Mouse (Mus musculus) frontal cortex, postnatal 36 days (tissue): ENCODE measurements around the gene Stx5a.

Experiments used
- DNase-seq, 2 experiments: peaks; one replicate each; pipeline ENCODE4 v3.0.0; 2022; ENCODE audit warnings: low spot score in 2 of 2

The Stx5a gene

GRCm38 (mm10) chr19:8798264-8798946, 57.2 kb downstream of the Stx5a start, which contains the start of gene Polr2g:
Gene Polr2g, minus strand, starts transcription at chr19:8798577.
- DNase-seq, result peak; percentile 82 to 91

DNA sequence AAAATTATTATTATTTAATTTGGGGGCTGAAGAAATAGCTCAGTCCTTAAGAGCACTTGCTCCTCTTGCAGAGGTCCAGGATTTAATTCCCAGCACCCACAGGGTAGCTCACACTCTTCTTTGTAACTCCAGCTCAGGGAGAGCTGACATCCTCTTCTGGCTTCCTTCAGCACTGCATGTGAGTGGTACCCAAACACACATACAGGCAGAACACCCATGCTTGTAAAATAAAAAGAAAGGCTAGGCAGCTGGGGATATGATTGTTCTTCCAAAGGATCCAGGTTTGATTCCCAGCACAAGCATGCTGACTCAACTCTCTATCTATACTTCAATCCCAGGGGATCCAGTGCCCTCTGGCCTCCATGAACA, 57.7 kb downstream of the Stx5a start:
- no peak for DNase-seq

- DNase-seq, result peak; percentile 96 to 97
These were observed 61.1 kb downstream of the Stx5a start, which contains the start of gene Zbtb3 for GRCm38 (mm10) chr19:8802130-8802821. Gene Zbtb3, plus strand, starts transcription at chr19:8802555.

DNA sequence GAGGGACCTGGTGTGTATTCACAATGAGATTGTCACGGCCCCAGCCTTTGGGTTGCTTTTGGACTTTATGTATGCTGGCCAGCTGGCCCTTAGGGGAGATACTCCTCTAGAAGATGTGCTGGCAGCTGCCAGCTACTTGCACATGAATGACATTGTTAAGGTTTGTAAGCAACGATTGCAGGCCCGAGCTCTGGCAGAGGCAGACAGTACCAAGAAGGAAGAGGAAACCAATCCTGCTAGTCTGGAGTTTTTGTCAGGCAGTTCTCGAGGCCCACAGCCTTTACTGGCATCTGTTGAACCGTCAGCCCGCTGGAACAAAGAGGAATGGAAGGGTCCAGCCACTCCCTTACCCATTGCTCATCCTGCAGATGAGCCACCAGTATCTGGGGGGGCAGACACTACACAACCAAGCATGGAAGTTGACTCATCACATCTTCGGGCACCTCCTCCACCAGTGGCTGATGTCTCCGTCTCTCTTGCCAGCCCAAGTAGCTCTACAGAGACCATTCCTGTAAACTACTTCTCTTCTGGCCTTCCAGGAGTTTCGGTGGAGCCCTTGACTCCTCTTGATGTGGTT, 62.1 kb downstream of the Stx5a start:
- DNase-seq, result no peak

- DNase-seq, result no peak
These were observed 62.9 kb downstream of the Stx5a start for GRCm38 (mm10) chr19:8803879-8804660.
